Mouse (Mus musculus) large intestine, adult 2 months (tissue): Measurements from ENCODE around the gene Fbxo10. TPM values are rescaled to one million over a fixed set of nuclear protein-coding genes. Genes with fewer than 3 reads are reported as not detected.
A peak's percentile ranks its signal among the peaks of the same experiment; 100 is the strongest.
"Not testable (repeated sequence)": the region's sequence is repeated elsewhere in the genome, so short reads cannot be mapped to it uniquely, and the experiment has no call there.

Experiments used
- DNase-seq: peaks from one replicate; pipeline ENCODE4 v3.0.0-alpha.2; 2012; ENCODE audit warnings: low read depth, low spot score
- WGBS: fragments of 180-500 bp; shearing (Covaris S2); methylation state at CpG from one replicate; pipeline ENCODE4 v1.1.7; 2018; 5-methylcytosine and 5-hydroxymethylcytosine counted together
- polyA plus RNA-seq: library from polyadenylated mRNA; depleted of rRNA; stranded (reverse); fragments of >200 nt; gene quantifications from 2 replicates; pipeline ENCODE4 v1.2.3, GENCODE M21; 2012; rRNA removed

Fbxo10 gene
- polyA plus RNA-seq = 2.0 and 2.3 TPM in 2 replicates

GRCm38 (mm10) chr4:45084021-45084894 lies at the start of gene Fbxo10:
Fbxo10 (minus strand) TSS chr4:45084604.
- DNase-seq = peak; percentile 45
- under 1% methylated on average over 77 of the region's 77 CpGs for WGBS

GRCm38 (mm10) chr4:45131021-45131420 lies 46.6 kb upstream of the Fbxo10 start:
- WGBS = 42% methylated on average over 4 of the region's 4 CpGs
- no peak for DNase-seq

- 63% methylated on average over 11 of the region's 11 CpGs for WGBS
- no peak for DNase-seq
These were observed 36.9 kb upstream of the Fbxo10 start for GRCm38 (mm10) chr4:45121311-45121710.

- no peak for DNase-seq
- WGBS = 57% methylated on average over 8 of the region's 8 CpGs
These were observed 24.2 kb upstream of the Fbxo10 start for GRCm38 (mm10) chr4:45108456-45109110.

- peak; percentile 83 for DNase-seq
- under 1% methylated on average over 39 of the region's 39 CpGs for WGBS
These were observed 23.3 kb upstream of the Fbxo10 start, which contains the start of gene Tomm5 for GRCm38 (mm10) chr4:45107601-45108277. Tomm5 (minus strand) TSS chr4:45108114.

- peak; percentile 24 for DNase-seq
- WGBS = 1% methylated on average over 4 of the region's 4 CpGs
These were observed 22.7 kb upstream of the Fbxo10 start for GRCm38 (mm10) chr4:45107066-45107465.

- no peak for DNase-seq
- WGBS = 44% methylated on average over 5 of the region's 5 CpGs
These were observed 22.0 kb upstream of the Fbxo10 start for GRCm38 (mm10) chr4:45106409-45106808.

GRCm38 (mm10) chr4:45097198-45097872 lies 12.9 kb upstream of the Fbxo10 start:
- WGBS = 26% methylated on average over 7 of the region's 7 CpGs

GRCm38 (mm10) chr4:45084895-45085290 lies 489 bp upstream of the Fbxo10 start:
- 43% methylated on average over 8 of the region's 8 CpGs for WGBS
- DNase-seq = no peak

More at GRCm38 (mm10) chr4:45097198-45097872, 12.9 kb upstream of the Fbxo10 start:
- DNase-seq = peak; percentile 48

- no peak for DNase-seq
- 11% methylated on average over 8 of the region's 8 CpGs for WGBS
These were observed 917 bp downstream of the Fbxo10 start for GRCm38 (mm10) chr4:45083487-45083886.

- DNase-seq = no peak
- WGBS = 72% methylated on average over 9 of the region's 9 CpGs
These were observed 1.5 kb downstream of the Fbxo10 start for GRCm38 (mm10) chr4:45082951-45083350.

GRCm38 (mm10) chr4:45081041-45081440 lies 3.4 kb downstream of the Fbxo10 start:
- DNase-seq = not testable (repeated sequence)
- WGBS = 94% methylated on average over 4 of the region's 4 CpGs

- no peak for DNase-seq
- WGBS = 79% methylated on average over 6 of the region's 6 CpGs
These were observed 10.9 kb downstream of the Fbxo10 start for GRCm38 (mm10) chr4:45073544-45073943.

- WGBS = 67% methylated on average over 15 of the region's 15 CpGs
- DNase-seq = no peak
These were observed 12.0 kb downstream of the Fbxo10 start for GRCm38 (mm10) chr4:45072261-45072973.

- WGBS = 77% methylated on average over 4 of the region's 4 CpGs
- no peak for DNase-seq
These were observed 16.7 kb downstream of the Fbxo10 start for GRCm38 (mm10) chr4:45067742-45068141.

- WGBS = 16% methylated on average over 2 of the region's 2 CpGs
- no peak for DNase-seq
These were observed 18.2 kb downstream of the Fbxo10 start for GRCm38 (mm10) chr4:45066036-45066730.

GRCm38 (mm10) chr4:45064577-45064976 lies 19.8 kb downstream of the Fbxo10 start:
- peak; percentile 25 for DNase-seq
- 36% methylated on average over 2 of the region's 2 CpGs for WGBS

- WGBS = 86% methylated on average over 1 of the region's 1 CpGs
These were observed 20.6 kb downstream of the Fbxo10 start for GRCm38 (mm10) chr4:45063836-45064235.

More at GRCm38 (mm10) chr4:45063836-45064235, 20.6 kb downstream of the Fbxo10 start:
- not testable (repeated sequence) for DNase-seq
